Mouse (Mus musculus) stomach, embryonic 14.5 days (tissue): ENCODE measurements at regions not wholly inside any gene's neighbourhood (a gene's known extent, or its start where the extent isn't known, plus 50 kb on each side); places are given as distances from the start of the nearest gene placed in this dataset.

ENCODE experiments used
- ATAC-seq: fragments of 200-750 bp; cut with Nextera tagmentation; 2 replicates; pipeline ENCODE4 v1.8.0; 2017; ENCODE audit warnings: low read depth, moderate TSS enrichment; ENCODE audit not compliant: insufficient number of reproducible peaks, insufficient read depth, low FRiP score
- H3K27ac ChIP-seq: fragments of 300-500 bp; sonication (generic); 2 replicates; pipeline ENCODE4 v1.5.1; 2014; ENCODE audit warnings: mild to moderate bottlenecking, low read length, moderate library complexity, mixed read lengths
- H3K27me3 ChIP-seq: fragments of 300-500 bp; sonication (generic); 2 replicates; pipeline ENCODE4 v1.6.1; 2014; ENCODE audit warnings: low read length, control low read depth, mixed read lengths; ENCODE audit not compliant: control insufficient read depth, insufficient read depth
- H3K36me3 ChIP-seq: fragments of 300-500 bp; sonication (generic); 2 replicates; pipeline ENCODE4 v1.6.1; 2014; ENCODE audit warnings: mild to moderate bottlenecking, control low read depth, low read length, moderate library complexity, mixed read lengths; ENCODE audit not compliant: control insufficient read depth, insufficient read depth
- H3K4me1 ChIP-seq: fragments of 300-500 bp; sonication (generic); 2 replicates; pipeline ENCODE4 v1.6.1; 2014; ENCODE audit warnings: low read length, control low read depth, mixed read lengths; ENCODE audit not compliant: control insufficient read depth, insufficient read depth
- H3K4me2 ChIP-seq: fragments of 300-500 bp; sonication (generic); replicated peaks from 2 replicates; pipeline ENCODE4 v1.6.1; 2014; ENCODE audit warnings: low read depth, low read length, control low read depth
- H3K4me3 ChIP-seq: fragments of 300-500 bp; sonication (generic); 2 replicates; pipeline ENCODE4 v1.5.1; 2014; ENCODE audit warnings: low read depth, low read length, control low read depth
- H3K9ac ChIP-seq: fragments of 300-500 bp; sonication (generic); replicated peaks from 2 replicates; pipeline ENCODE4 v1.6.1; 2014; ENCODE audit warnings: low read depth, mild to moderate bottlenecking, control low read depth, low read length, moderate library complexity, mixed read lengths
- H3K9me3 ChIP-seq: fragments of 300-500 bp; sonication (generic); 2 replicates; pipeline ENCODE4 v1.6.1; 2016; ENCODE audit warnings: low read depth, low read length, control low read depth; ENCODE audit not compliant: control insufficient read depth
- WGBS: fragments of 180-500 bp; shearing (Covaris S2); extraction: QIAGEN DNeasy Blood & Tissue Kit; methylation state at CpG from one replicate; pipeline ENCODE4 v1.1.7; 2014; 5-methylcytosine and 5-hydroxymethylcytosine counted together

- ATAC-seq, result no peak
- H3K4me1 ChIP-seq, result no peaks in the 10 kb centered on the region
- H3K4me3 ChIP-seq, result no peak overlapping the region
- no peak overlapping the region for H3K9ac ChIP-seq
- H3K27ac ChIP-seq, result no peak overlapping the region
- WGBS, result 76% methylated on average over 5 of the region's 5 CpGs
- no peaks in the 10 kb centered on the region for H3K9me3 ChIP-seq
- no peaks in the 10 kb centered on the region for H3K27me3 ChIP-seq
- no peak overlapping the region for H3K4me2 ChIP-seq
- H3K36me3 ChIP-seq, result no peaks in the 10 kb centered on the region
These were observed 85.9 kb upstream of the Atp5g3 start for GRCm38 (mm10) chr2:73996986-73997385.

- Histone ChIP-seq H3K4me3 (no peak overlapping the region), H3K4me1 (no peaks in the 10 kb centered on the region)
- WGBS, result 81% methylated on average over 11 of the region's 11 CpGs
These were observed 80.7 kb upstream of the Atp5g3 start for GRCm38 (mm10) chr2:73991818-73992217.

GRCm38 (mm10) chr2:73987441-73988105 is 76.4 kb upstream of the Atp5g3 start:
- ATAC-seq, result no peak
- Histone ChIP-seq H3K27me3 (no peaks in the 10 kb centered on the region), H3K4me3 (no peak overlapping the region), H3K27ac (no peak overlapping the region), H3K4me2 (no peak overlapping the region), H3K9me3 (no peaks in the 10 kb centered on the region), H3K36me3 (no peaks in the 10 kb centered on the region), H3K9ac (no peak overlapping the region), H3K4me1 (no peaks in the 10 kb centered on the region)
- whole genome bisulfite sequencing, result 83% methylated on average over 10 of the region's 10 CpGs

More at GRCm38 (mm10) chr2:73991818-73992217, 80.7 kb upstream of the Atp5g3 start:
- Histone ChIP-seq H3K4me2 (no peak overlapping the region), H3K36me3 (no peaks in the 10 kb centered on the region), H3K27ac (no peak overlapping the region), H3K9me3 (no peaks in the 10 kb centered on the region), H3K9ac (no peak overlapping the region), H3K27me3 (no peaks in the 10 kb centered on the region)
- ATAC-seq, result no peak

GRCm38 (mm10) chr2:73985911-73986250 is 74.8 kb upstream of the Atp5g3 start:
- H3K27me3 ChIP-seq, result no peaks in the 10 kb centered on the region

GRCm38 (mm10) chr2:73985238-73985910 is 74.2 kb upstream of the Atp5g3 start:
- Histone ChIP-seq H3K9ac (no peak overlapping the region), H3K27ac (no peak overlapping the region), H3K9me3 (no peaks in the 10 kb centered on the region), H3K4me2 (no peak overlapping the region), H3K4me1 (no peaks in the 10 kb centered on the region), H3K36me3 (no peaks in the 10 kb centered on the region), H3K27me3 (no peaks in the 10 kb centered on the region), H3K4me3 (no peak overlapping the region)
- no peak for ATAC-seq
- WGBS, result 76% methylated on average over 14 of the region's 14 CpGs

More at GRCm38 (mm10) chr2:73985911-73986250, 74.8 kb upstream of the Atp5g3 start:
- ATAC-seq, result no peak
- H3K27ac ChIP-seq, result no peak overlapping the region
- no peaks in the 10 kb centered on the region for H3K36me3 ChIP-seq
- H3K9ac ChIP-seq, result no peak overlapping the region
- 74% methylated on average over 6 of the region's 6 CpGs for WGBS
- H3K4me3 ChIP-seq, result no peak overlapping the region
- no peaks in the 10 kb centered on the region for H3K4me1 ChIP-seq
- H3K9me3 ChIP-seq, result no peaks in the 10 kb centered on the region
- no peak overlapping the region for H3K4me2 ChIP-seq

GRCm38 (mm10) chr2:73983166-73983565 is 72.0 kb upstream of the Atp5g3 start:
- no peak for ATAC-seq
- no peaks in the 10 kb centered on the region for H3K36me3 ChIP-seq
- H3K9ac ChIP-seq, result no peak overlapping the region
- no peaks in the 10 kb centered on the region for H3K4me1 ChIP-seq
- no peaks in the 10 kb centered on the region for H3K27me3 ChIP-seq
- no peak overlapping the region for H3K4me3 ChIP-seq
- no peak overlapping the region for H3K27ac ChIP-seq
- 47% methylated on average over 4 of the region's 4 CpGs for WGBS
- no peaks in the 10 kb centered on the region for H3K9me3 ChIP-seq
- no peak overlapping the region for H3K4me2 ChIP-seq

GRCm38 (mm10) chr2:73978072-73978471 is 66.9 kb upstream of the Atp5g3 start:
- Histone ChIP-seq H3K4me2 (no peak overlapping the region), H3K27ac (no peak overlapping the region), H3K9ac (no peak overlapping the region), H3K27me3 (no peaks in the 10 kb centered on the region), H3K9me3 (no peaks in the 10 kb centered on the region), H3K4me1 (no peaks in the 10 kb centered on the region), H3K36me3 (no peaks in the 10 kb centered on the region), H3K4me3 (no peak overlapping the region)
- WGBS, result 71% methylated on average over 15 of the region's 15 CpGs
- ATAC-seq, result no peak

GRCm38 (mm10) chr2:73973774-73974173 is 62.6 kb upstream of the Atp5g3 start:
- Histone ChIP-seq H3K4me3 (no peak overlapping the region), H3K27ac (no peak overlapping the region), H3K9me3 (no peaks in the 10 kb centered on the region), H3K36me3 (no peaks in the 10 kb centered on the region), H3K9ac (no peak overlapping the region), H3K27me3 (no peaks in the 10 kb centered on the region), H3K4me1 (no peaks in the 10 kb centered on the region), H3K4me2 (no peak overlapping the region)
- 70% methylated on average over 3 of the region's 3 CpGs for WGBS
- no peak for ATAC-seq

GRCm38 (mm10) chr2:73967618-73968017 is 56.5 kb upstream of the Atp5g3 start:
- Histone ChIP-seq H3K4me3 (no peak overlapping the region), H3K4me1 (no peaks in the 10 kb centered on the region), H3K27me3 (no peaks in the 10 kb centered on the region), H3K9ac (no peak overlapping the region), H3K9me3 (no peaks in the 10 kb centered on the region), H3K36me3 (no peaks in the 10 kb centered on the region), H3K4me2 (no peak overlapping the region), H3K27ac (no peak overlapping the region)
- ATAC-seq, result no peak
- WGBS, result 69% methylated on average over 7 of the region's 7 CpGs
